Mouse (Mus musculus): ENCODE data around the gene Mis18a. TPM values are rescaled to one million over a fixed set of nuclear protein-coding genes. Genes with fewer than 3 reads are reported as not detected.

Gene Mis18a
- polyA plus RNA-seq (2014; fragmentation: Nextera tagmentation; extraction: Ambion mirVana): 72.5 and 93.7 TPM in 2 replicates

GRCm38 (mm10) chr16:90727233-90728115 is at the start of gene Mis18a:
Gene Mis18a, minus strand, starts transcription at chr16:90727404.
- Histone ChIP-seq H3K4me1 (ENCODE audit: control insufficient read depth, insufficient read depth, low read length) (0 out of 2 replicates have a peak, but pooled peaks cover 4% of the 10 kb centered on the region), H3K4me2 (replicated peaks; ENCODE audit: low read depth, low read length) (peak within 1 kb of the TSS; percentile 87), H3K9me3 (ENCODE audit: control insufficient read depth, low read length) (peaks cover 4% of the 10 kb centered on the region; the same call in 1 of the 2 replicates), H3K36me3 (ENCODE audit: control insufficient read depth, insufficient read depth, low read length) (peaks cover 14% of the 10 kb centered on the region; the same call in 1 of the 2 replicates), H3K9ac (ENCODE audit: low read depth, low read length) (peak within 1 kb of the TSS; percentile 81), H3K4me3 (ENCODE audit: low read length) (peak within 1 kb of the TSS; percentile 78), H3K27me3 (ENCODE audit: control insufficient read depth, insufficient read depth, low read length) (no peaks in the 10 kb centered on the region), H3K27ac (ENCODE audit: low read depth, low read length) (peak within 1 kb of the TSS; percentile 69; the same call in 1 of the 2 replicates)
- WGBS: 2% methylated on average over 53 of the region's 53 CpGs
- ATAC-seq (ENCODE audit: low FRiP score, low TSS enrichment): peak; percentile 95

- H3K9ac ChIP-seq (ENCODE audit: low read depth, low read length): no peak overlapping the region
- no peak overlapping the region for H3K27ac ChIP-seq (ENCODE audit: low read depth, low read length)
- peaks cover 86% of the 10 kb centered on the region for H3K36me3 ChIP-seq (ENCODE audit: control insufficient read depth, insufficient read depth, low read length)
- no peak for ATAC-seq (ENCODE audit: low FRiP score, low TSS enrichment)
- H3K9me3 ChIP-seq (ENCODE audit: control insufficient read depth, low read length): no peaks in the 10 kb centered on the region
- no peak overlapping the region for H3K4me2 ChIP-seq (replicated peaks; ENCODE audit: low read depth, low read length)
- 84% methylated on average over 10 of the region's 10 CpGs for WGBS
- no peaks in the 10 kb centered on the region for H3K27me3 ChIP-seq (ENCODE audit: control insufficient read depth, insufficient read depth, low read length)
- no peak overlapping the region for H3K4me3 ChIP-seq (ENCODE audit: low read length)
- H3K4me1 ChIP-seq (ENCODE audit: control insufficient read depth, insufficient read depth, low read length): no peaks in the 10 kb centered on the region
Observed at GRCm38 (mm10) chr16:90775946-90776520, 48.8 kb upstream of the Mis18a start.

GRCm38 (mm10) chr16:90774646-90775045 is 47.4 kb upstream of the Mis18a start:
- Histone ChIP-seq H3K9me3 (ENCODE audit: control insufficient read depth, low read length) (no peaks in the 10 kb centered on the region), H3K27me3 (ENCODE audit: control insufficient read depth, insufficient read depth, low read length) (no peaks in the 10 kb centered on the region), H3K4me2 (replicated peaks; ENCODE audit: low read depth, low read length) (no peak overlapping the region), H3K36me3 (ENCODE audit: control insufficient read depth, insufficient read depth, low read length) (peaks cover 83% of the 10 kb centered on the region), H3K9ac (ENCODE audit: low read depth, low read length) (no peak overlapping the region), H3K27ac (ENCODE audit: low read depth, low read length) (no peak overlapping the region), H3K4me3 (ENCODE audit: low read length) (no peak overlapping the region), H3K4me1 (ENCODE audit: control insufficient read depth, insufficient read depth, low read length) (no peaks in the 10 kb centered on the region)
- ATAC-seq (ENCODE audit: low FRiP score, low TSS enrichment): no peak
- 91% methylated on average over 6 of the region's 6 CpGs for WGBS

GRCm38 (mm10) chr16:90774216-90774615 is 47.0 kb upstream of the Mis18a start:
- no peak overlapping the region for H3K4me3 ChIP-seq (ENCODE audit: low read length)
- no peak overlapping the region for H3K27ac ChIP-seq (ENCODE audit: low read depth, low read length)
- H3K27me3 ChIP-seq (ENCODE audit: control insufficient read depth, insufficient read depth, low read length): no peaks in the 10 kb centered on the region
- no peak overlapping the region for H3K4me2 ChIP-seq (replicated peaks; ENCODE audit: low read depth, low read length)
- H3K9ac ChIP-seq (ENCODE audit: low read depth, low read length): no peak overlapping the region
- no peaks in the 10 kb centered on the region for H3K4me1 ChIP-seq (ENCODE audit: control insufficient read depth, insufficient read depth, low read length)
- H3K9me3 ChIP-seq (ENCODE audit: control insufficient read depth, low read length): no peaks in the 10 kb centered on the region
- WGBS: 94% methylated on average over 12 of the region's 12 CpGs
- peaks cover 84% of the 10 kb centered on the region for H3K36me3 ChIP-seq (ENCODE audit: control insufficient read depth, insufficient read depth, low read length)
- ATAC-seq (ENCODE audit: low FRiP score, low TSS enrichment): no peak

GRCm38 (mm10) chr16:90766919-90767454 is 39.8 kb upstream of the Mis18a start:
- H3K4me2 ChIP-seq (replicated peaks; ENCODE audit: low read depth, low read length): no peak overlapping the region
- no peak overlapping the region for H3K9ac ChIP-seq (ENCODE audit: low read depth, low read length)
- no peak for ATAC-seq (ENCODE audit: low FRiP score, low TSS enrichment)
- peaks cover 56% of the 10 kb centered on the region for H3K36me3 ChIP-seq (ENCODE audit: control insufficient read depth, insufficient read depth, low read length)
- no peaks in the 10 kb centered on the region for H3K27me3 ChIP-seq (ENCODE audit: control insufficient read depth, insufficient read depth, low read length)
- no peak overlapping the region for H3K4me3 ChIP-seq (ENCODE audit: low read length)
- 95% methylated on average over 15 of the region's 15 CpGs for WGBS
- H3K9me3 ChIP-seq (ENCODE audit: control insufficient read depth, low read length): no peaks in the 10 kb centered on the region
- H3K27ac ChIP-seq (ENCODE audit: low read depth, low read length): no peak overlapping the region
- no peaks in the 10 kb centered on the region for H3K4me1 ChIP-seq (ENCODE audit: control insufficient read depth, insufficient read depth, low read length)

- H3K27ac ChIP-seq (ENCODE audit: low read depth, low read length): no peak overlapping the region
- H3K9me3 ChIP-seq (ENCODE audit: control insufficient read depth, low read length): no peaks in the 10 kb centered on the region
- H3K36me3 ChIP-seq (ENCODE audit: control insufficient read depth, insufficient read depth, low read length): peaks cover 50% of the 10 kb centered on the region
- no peak overlapping the region for H3K4me3 ChIP-seq (ENCODE audit: low read length)
- no peak overlapping the region for H3K4me2 ChIP-seq (replicated peaks; ENCODE audit: low read depth, low read length)
- H3K9ac ChIP-seq (ENCODE audit: low read depth, low read length): no peak overlapping the region
- no peak for ATAC-seq (ENCODE audit: low FRiP score, low TSS enrichment)
- no peaks in the 10 kb centered on the region for H3K27me3 ChIP-seq (ENCODE audit: control insufficient read depth, insufficient read depth, low read length)
- 79% methylated on average over 9 of the region's 9 CpGs for WGBS
- no peaks in the 10 kb centered on the region for H3K4me1 ChIP-seq (ENCODE audit: control insufficient read depth, insufficient read depth, low read length)
Observed at GRCm38 (mm10) chr16:90765195-90765877, 38.1 kb upstream of the Mis18a start.

GRCm38 (mm10) chr16:90760515-90760914 is 33.3 kb upstream of the Mis18a start:
- Histone ChIP-seq H3K9me3 (ENCODE audit: control insufficient read depth, low read length) (no peaks in the 10 kb centered on the region), H3K27ac (ENCODE audit: low read depth, low read length) (no peak overlapping the region), H3K9ac (ENCODE audit: low read depth, low read length) (no peak overlapping the region), H3K36me3 (ENCODE audit: control insufficient read depth, insufficient read depth, low read length) (peaks cover 45% of the 10 kb centered on the region), H3K4me2 (replicated peaks; ENCODE audit: low read depth, low read length) (no peak overlapping the region), H3K4me3 (ENCODE audit: low read length) (no peak overlapping the region), H3K4me1 (ENCODE audit: control insufficient read depth, insufficient read depth, low read length) (no peaks in the 10 kb centered on the region), H3K27me3 (ENCODE audit: control insufficient read depth, insufficient read depth, low read length) (no peaks in the 10 kb centered on the region)
- no peak for ATAC-seq (ENCODE audit: low FRiP score, low TSS enrichment)
- WGBS: 72% methylated on average over 4 of the region's 4 CpGs

GRCm38 (mm10) chr16:90759335-90759734 is 32.1 kb upstream of the Mis18a start:
- H3K4me2 ChIP-seq (replicated peaks; ENCODE audit: low read depth, low read length): no peak overlapping the region
- H3K27ac ChIP-seq (ENCODE audit: low read depth, low read length): no peak overlapping the region
- H3K4me3 ChIP-seq (ENCODE audit: low read length): no peak overlapping the region
- no peaks in the 10 kb centered on the region for H3K4me1 ChIP-seq (ENCODE audit: control insufficient read depth, insufficient read depth, low read length)
- H3K9ac ChIP-seq (ENCODE audit: low read depth, low read length): no peak overlapping the region
- H3K36me3 ChIP-seq (ENCODE audit: control insufficient read depth, insufficient read depth, low read length): peaks cover 55% of the 10 kb centered on the region
- H3K27me3 ChIP-seq (ENCODE audit: control insufficient read depth, insufficient read depth, low read length): no peaks in the 10 kb centered on the region
- ATAC-seq (ENCODE audit: low FRiP score, low TSS enrichment): no peak
- 71% methylated on average over 3 of the region's 3 CpGs for WGBS
- no peaks in the 10 kb centered on the region for H3K9me3 ChIP-seq (ENCODE audit: control insufficient read depth, low read length)

Data from kidney, embryonic 14.5 days (tissue).